Mouse (Mus musculus): ENCODE measurements around the gene 4933407L21Rik. TPM values are rescaled to one million over a fixed set of nuclear protein-coding genes. Genes with fewer than 3 reads are reported as not detected.
A peak's percentile ranks its signal among the peaks of the same experiment; 100 is the strongest.

The 4933407L21Rik gene
- total and polyA plus RNA-seq, 3 experiments: 0.17 to 0.71 (median 0.19) TPM

DNA sequence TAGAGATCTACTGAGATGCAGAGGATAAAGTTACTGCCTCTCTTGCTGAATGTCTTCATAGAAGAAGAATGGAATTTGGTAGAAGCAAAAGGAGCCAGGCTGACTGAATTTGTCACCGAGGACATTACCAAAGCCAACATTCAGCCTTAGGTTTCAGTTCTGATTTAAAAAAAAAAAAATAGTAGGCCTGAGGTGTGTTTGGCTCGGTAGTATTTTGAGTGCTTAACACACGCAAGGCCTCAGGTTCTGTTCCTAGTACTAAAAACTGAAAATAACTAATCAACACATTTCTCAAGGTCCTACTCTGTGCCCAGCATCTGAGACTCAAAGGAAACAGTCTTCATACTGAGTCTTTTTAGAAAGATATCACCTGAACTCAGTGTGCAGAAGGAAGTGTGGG lies 42.8 kb downstream of the 4933407L21Rik start:
- in situ Hi-C loops (cut with MboI; ENCODE audit: low pct_ligation_motif_present, low pct_unique_long_range_greater_than_20kb, low sequenced_read_pairs) (no loop called here), dilution Hi-C loops (cut with MboI; ENCODE audit: extremely low pct_ligation_motif_present, extremely low pct_unique_long_range_greater_than_20kb, low sequenced_read_pairs) (no loop called here)
- TF ChIP-seq TCF12 (IDR thresholded peaks at IDR 0.05; ENCODE audit: low read depth, low read length): no peak
- no peak for TF ChIP-seq ZC3H11A (IDR thresholded peaks at IDR 0.05; ENCODE audit: low read depth, low read length)
- peak; percentile 50; the same call in 1 of the 2 replicates for TF ChIP-seq EP300 (IDR thresholded peaks at IDR 0.05; ENCODE audit: low read length)
- 0 out of 2 replicates have a peak, but pooled peaks have one; percentile 4 for TF ChIP-seq ELF1 (IDR thresholded peaks at IDR 0.05; ENCODE audit: low read depth, low read length)
- 0 out of 2 replicates have a peak, but pooled peaks have one; percentile 15 for TF ChIP-seq MYC (IDR thresholded peaks at IDR 0.05; ENCODE audit: low read depth, low read length)
- TF ChIP-seq ZNF384 (IDR thresholded peaks at IDR 0.05; ENCODE audit: low read depth, low read length): peak; percentile 87
- 0 out of 2 replicates have a peak, but pooled peaks have one; percentile 23 for TF ChIP-seq MXI1 (IDR thresholded peaks at IDR 0.05; ENCODE audit: low read depth, low read length)
- DNase-seq (ENCODE audit: extremely low read depth): no peak
- Histone ChIP-seq H3K27me3 (replicated peaks) (no peaks in the 10 kb centered on the region), H3K27ac (ENCODE audit: insufficient read depth, low read depth) (peak overlapping the region; percentile 99), H3K36me3 (replicated peaks in 1 of 2; ENCODE audit: control insufficient read depth in 1 of 2, insufficient read depth in 1 of 2, low read length in 1 of 2) (no peaks in the 10 kb centered on the region), H3K4me2 (ENCODE audit: insufficient read depth, low read depth, poor library complexity, severe bottlenecking) (peak overlapping the region; percentile 81; the same call in 1 of the 2 replicates), H3K79me2 (replicated peaks; ENCODE audit: control insufficient read depth, extremely low read depth, insufficient read depth, poor library complexity, severe bottlenecking) (no peaks in the 10 kb centered on the region; the same call in 1 of the 2 replicates), H3K4me3 (replicated peaks in 1 of 3; ENCODE audit: low read depth in 2 of 3, low read length in 2 of 3, poor library complexity in 1 of 3) (no peak overlapping the region), H3K9ac (ENCODE audit: insufficient read depth, low read depth) (peak overlapping the region; percentile 80), H3K9me3 (replicated peaks; ENCODE audit: low read length) (no peaks in the 10 kb centered on the region), H3K4me1 (ENCODE audit: control insufficient read depth in 1 of 2, insufficient read depth in 2 of 2) (peaks cover 32 to 67% of the 10 kb centered on the region in 2 experiments)

DNA sequence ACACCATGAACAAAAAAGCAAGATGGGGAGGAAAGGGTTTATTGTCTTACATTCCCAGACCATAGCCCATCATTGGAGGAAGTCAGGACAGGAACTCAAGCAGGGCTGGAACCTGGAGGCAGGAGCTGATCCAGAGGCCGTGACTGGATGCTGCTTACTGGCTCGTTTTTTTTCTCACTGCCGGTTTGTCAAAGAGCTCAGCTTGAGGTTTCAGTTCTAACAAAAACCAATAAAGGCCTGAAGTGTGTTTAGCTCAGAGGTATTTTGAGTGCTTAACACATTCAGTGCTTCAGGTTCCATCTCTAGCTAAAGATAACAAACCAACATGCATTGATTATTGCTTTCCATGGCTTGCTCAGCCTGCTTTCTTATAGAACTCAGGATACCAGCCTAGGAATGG lies 44.1 kb downstream of the 4933407L21Rik start:
- peak overlapping the region; percentile 81 for H3K4me2 ChIP-seq (ENCODE audit: insufficient read depth, low read depth, poor library complexity, severe bottlenecking)
- TF ChIP-seq POLR2A (IDR thresholded peaks at IDR 0.05; ENCODE audit: low read depth, low read length): peak; percentile 35
- TF ChIP-seq EP300 (IDR thresholded peaks at IDR 0.05; ENCODE audit: low read length): no peak
- 0 out of 2 replicates have a peak, but pooled peaks have one; percentile 37 for TF ChIP-seq TCF12 (IDR thresholded peaks at IDR 0.05; ENCODE audit: low read depth, low read length)
- TF ChIP-seq TBP (conservative IDR thresholded peaks at IDR 0.05; ENCODE audit: low read depth, low read length): peak; percentile 63; the same call in 1 of the 2 replicates
- no peak for TF ChIP-seq RAD21 (IDR thresholded peaks at IDR 0.05; ENCODE audit: low read depth, low read length)
- TF ChIP-seq ZKSCAN1 (IDR thresholded peaks at IDR 0.05; ENCODE audit: borderline replicate concordance, low read depth, low read length): no peak
- no peak for TF ChIP-seq NRF1 (IDR thresholded peaks at IDR 0.05; ENCODE audit: low read depth, low read length)
- TF ChIP-seq BHLHE40 (IDR thresholded peaks at IDR 0.05; ENCODE audit: low read depth, low read length): no peak
- no peak for TF ChIP-seq JUN (IDR thresholded peaks at IDR 0.05; ENCODE audit: insufficient read depth, low read depth, low read length)
- TF ChIP-seq MAFK (IDR thresholded peaks at IDR 0.05; ENCODE audit: insufficient replicate concordance, low read length): no peak
- peak; percentile 82 for TF ChIP-seq ZNF384 (IDR thresholded peaks at IDR 0.05; ENCODE audit: low read depth, low read length)
- peaks cover 39 to 69% of the 10 kb centered on the region in 2 experiments for H3K4me1 ChIP-seq (ENCODE audit: control insufficient read depth in 1 of 2, insufficient read depth in 2 of 2)
- H3K27ac ChIP-seq (ENCODE audit: insufficient read depth, low read depth): peak overlapping the region; percentile 99
- no peaks in the 10 kb centered on the region for H3K27me3 ChIP-seq (replicated peaks)
- H3K4me3 ChIP-seq (replicated peaks in 1 of 3; ENCODE audit: low read depth in 2 of 3, low read length in 2 of 3, poor library complexity in 1 of 3): peak overlapping the region; percentile 28 to 53 (median 29)
- in situ Hi-C loops (cut with MboI; ENCODE audit: low pct_ligation_motif_present, low pct_unique_long_range_greater_than_20kb, low sequenced_read_pairs) (no loop called here), dilution Hi-C loops (cut with MboI; ENCODE audit: extremely low pct_ligation_motif_present, extremely low pct_unique_long_range_greater_than_20kb, low sequenced_read_pairs) (no loop called here)
- no peaks in the 10 kb centered on the region for H3K36me3 ChIP-seq (replicated peaks in 1 of 2; ENCODE audit: control insufficient read depth in 1 of 2, insufficient read depth in 1 of 2, low read length in 1 of 2)
- no peaks in the 10 kb centered on the region for H3K9me3 ChIP-seq (replicated peaks; ENCODE audit: low read length)
- H3K9ac ChIP-seq (ENCODE audit: insufficient read depth, low read depth): peak overlapping the region; percentile 80
- DNase-seq (ENCODE audit: extremely low read depth): no peak
- H3K79me2 ChIP-seq (replicated peaks; ENCODE audit: control insufficient read depth, extremely low read depth, insufficient read depth, poor library complexity, severe bottlenecking): no peaks in the 10 kb centered on the region; the same call in 1 of the 2 replicates
